Comparison of ENCODE assay signal across 26 mouse cellular contexts in genomic region chr2:161982311-161982710, GRCm38 (mm10).
"Had no signal": no experiment of that assay in that cellular context is flagged by ENCODE, and none has a peak within 500 bp of the region (broad histone marks: within the 10 kb centered on the region; RNA-seq: fewer than 3 reads in every experiment).

No protein-coding gene starts in this region.

- H3K27ac ChIP-seq: heart, adult 2 months; heart, embryonic 13.5 days; heart, embryonic 15.5 days; hindbrain, embryonic 13.5 days; hindbrain, embryonic 15.5 days; hindbrain, postnatal 0 days; kidney, embryonic 15.5 days; kidney, postnatal 0 days; limb, embryonic 13.5 days; limb, embryonic 15.5 days; liver, embryonic 12.5 days; liver, embryonic 14.5 days had no signal

- H3K9ac ChIP-seq: heart, embryonic 13.5 days; heart, embryonic 15.5 days; hindbrain, embryonic 13.5 days; hindbrain, embryonic 15.5 days; kidney, embryonic 15.5 days; limb, embryonic 13.5 days; limb, embryonic 15.5 days; liver, embryonic 12.5 days; liver, embryonic 14.5 days had no signal

- ATAC-seq: hindbrain, postnatal 0 days; intestine, embryonic 16.5 days; liver, embryonic 12.5 days had no signal

- H3K4me2 ChIP-seq: heart, embryonic 11.5 days; heart, embryonic 13.5 days; heart, embryonic 15.5 days; hindbrain, embryonic 13.5 days; hindbrain, embryonic 15.5 days; kidney, embryonic 15.5 days; limb, embryonic 13.5 days; limb, embryonic 15.5 days; liver, embryonic 12.5 days had no signal

- DNase-seq: gastrocnemius, postnatal 14 days; gastrocnemius, postnatal 36 days; heart, adult 11 months; heart, adult 2 months; heart, postnatal 14 days; heart, postnatal 36 days; kidney, adult 11 months; kidney, adult 2 months; kidney, adult 9 months; kidney, postnatal 14 days; kidney, postnatal 36 days; layer of hippocampus, postnatal 36 days; left cerebral cortex, postnatal 4 days had no signal

- H3K27me3 ChIP-seq: heart, embryonic 13.5 days; heart, embryonic 15.5 days; hindbrain, embryonic 13.5 days; hindbrain, embryonic 15.5 days; kidney, embryonic 15.5 days; limb, embryonic 13.5 days; limb, embryonic 15.5 days; liver, embryonic 12.5 days had no signal

- H3K4me3 ChIP-seq: heart, adult 2 months; heart, embryonic 13.5 days; heart, embryonic 15.5 days; hindbrain, embryonic 13.5 days; hindbrain, embryonic 15.5 days; kidney, embryonic 15.5 days; limb, embryonic 13.5 days; limb, embryonic 15.5 days; liver, embryonic 12.5 days had no signal

- H3K4me1 ChIP-seq: heart, embryonic 13.5 days; heart, embryonic 15.5 days; hindbrain, embryonic 13.5 days; hindbrain, embryonic 15.5 days; kidney, embryonic 15.5 days; limb, embryonic 13.5 days; limb, embryonic 15.5 days; liver, embryonic 12.5 days had no signal

- H3K9me3 ChIP-seq: heart, embryonic 13.5 days; heart, embryonic 15.5 days; hindbrain, embryonic 13.5 days; hindbrain, embryonic 15.5 days; kidney, embryonic 15.5 days; limb, embryonic 13.5 days; limb, embryonic 15.5 days; liver, embryonic 12.5 days had no signal

- H3K36me3 ChIP-seq: heart, embryonic 13.5 days; heart, embryonic 15.5 days; hindbrain, embryonic 13.5 days; hindbrain, embryonic 15.5 days; kidney, embryonic 15.5 days; limb, embryonic 13.5 days; limb, embryonic 15.5 days; liver, embryonic 12.5 days had no signal
